Mouse (Mus musculus) megakaryocyte, embryonic 14.5 days (primary cell): Measurements from ENCODE around the gene Enox1. TPM values are rescaled to one million over a fixed set of nuclear protein-coding genes. Genes with fewer than 3 reads are reported as not detected.

Experiments
- H3K27me3 ChIP-seq: replicated peaks from 2 replicates; pipeline ENCODE3; 2012; ENCODE audit warnings: inconsistent platforms
- H3K36me3 ChIP-seq: replicated peaks from 2 replicates; pipeline ENCODE3; 2012; ENCODE audit warnings: low read length, inconsistent platforms, mixed read lengths
- H3K4me1 ChIP-seq: 2 replicates; pipeline ENCODE4 v1.6.1; 2012; ENCODE audit warnings: inconsistent platforms
- H3K4me3 ChIP-seq: replicated peaks from 2 replicates; pipeline ENCODE3; 2012; ENCODE audit warnings: moderate library complexity, mild to moderate bottlenecking, inconsistent platforms
- H3K9me3 ChIP-seq: 2 replicates; pipeline ENCODE4 v1.6.1; 2012; ENCODE audit warnings: inconsistent platforms
- FLI1 ChIP-seq: IDR thresholded peaks from 2 replicates; pipeline ENCODE4 v1.6.1; 2012; ENCODE audit warnings: low read length, inconsistent platforms, mixed read lengths
- GATA1 ChIP-seq: IDR thresholded peaks from 3 replicates; pipeline ENCODE4 v1.6.1; 2012; ENCODE audit warnings: mixed read lengths, low read length, inconsistent platforms, borderline replicate concordance
- polyA plus RNA-seq: library from polyadenylated mRNA; stranded (reverse); fragments of >175 nt; gene quantifications from 2 replicates; pipeline ENCODE4 v1.2.3, GENCODE M21; 2012; ENCODE audit warnings: low replicate concordance; ENCODE audit not compliant: insufficient read depth

Gene Enox1
- polyA plus RNA-seq, 1 experiment = 0.13 TPM

GRCm38 (mm10) chr14:77409271-77409940 lies 252.8 kb downstream of the Enox1 start:
- H3K9me3 ChIP-seq = no peaks in the 10 kb centered on the region
- peaks cover 12% of the 10 kb centered on the region for H3K4me1 ChIP-seq
- TF ChIP-seq FLI1 = no peak
- peaks cover 12% of the 10 kb centered on the region for H3K27me3 ChIP-seq
- peak overlapping the region; percentile 24 for H3K4me3 ChIP-seq
- H3K36me3 ChIP-seq = no peaks in the 10 kb centered on the region

DNA sequence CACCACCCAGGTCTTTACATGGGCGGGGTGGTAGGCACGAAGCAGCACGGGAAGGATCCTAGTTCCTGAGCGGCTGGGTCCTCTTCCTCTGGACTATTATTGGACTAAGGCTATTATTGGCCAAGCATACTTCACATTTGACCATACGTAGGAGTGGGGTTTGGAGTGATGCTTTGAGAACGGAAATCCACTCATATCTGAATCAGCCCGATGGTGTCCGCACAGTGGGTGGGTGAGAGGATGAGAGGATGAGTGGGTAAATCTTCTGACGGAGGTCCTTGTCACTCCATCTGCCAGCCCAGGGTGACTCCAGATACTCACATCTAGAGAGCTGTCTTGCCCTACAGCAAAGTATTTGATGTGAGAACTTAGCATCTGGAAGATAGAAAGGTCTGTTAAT lies 253.8 kb downstream of the Enox1 start:
- no peaks in the 10 kb centered on the region for H3K36me3 ChIP-seq
- no peak for TF ChIP-seq FLI1
- TF ChIP-seq GATA1 = no peak
- H3K4me3 ChIP-seq = no peak overlapping the region
- H3K27me3 ChIP-seq = peaks cover 15% of the 10 kb centered on the region
- H3K4me1 ChIP-seq = peaks cover 8% of the 10 kb centered on the region
- no peaks in the 10 kb centered on the region for H3K9me3 ChIP-seq

DNA sequence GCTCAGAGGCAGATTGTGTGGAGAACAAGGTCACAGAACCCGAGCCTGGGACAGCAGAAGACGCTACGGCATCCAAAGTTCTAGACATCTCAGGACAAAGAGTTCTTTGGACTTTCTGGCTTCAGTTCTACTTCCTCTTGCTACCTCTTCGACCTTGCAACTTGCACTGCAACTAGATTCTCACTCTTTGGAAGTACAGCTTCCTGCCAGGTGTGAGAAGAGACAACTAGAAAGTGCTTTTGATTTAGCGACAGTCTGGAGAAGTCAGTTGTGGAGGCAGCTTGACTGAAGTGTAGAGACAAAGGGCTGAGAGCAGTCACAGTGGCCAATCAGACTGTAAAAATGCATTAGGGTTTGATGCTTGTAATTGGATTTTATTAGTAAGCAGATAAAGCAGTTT lies 256.5 kb downstream of the Enox1 start:
- H3K4me3 ChIP-seq = no peak overlapping the region
- no peaks in the 10 kb centered on the region for H3K9me3 ChIP-seq
- TF ChIP-seq GATA1 (no peak), FLI1 (no peak)
- H3K27me3 ChIP-seq = peaks cover 15% of the 10 kb centered on the region
- H3K36me3 ChIP-seq = no peaks in the 10 kb centered on the region
- H3K4me1 ChIP-seq = peaks cover 20% of the 10 kb centered on the region

DNA sequence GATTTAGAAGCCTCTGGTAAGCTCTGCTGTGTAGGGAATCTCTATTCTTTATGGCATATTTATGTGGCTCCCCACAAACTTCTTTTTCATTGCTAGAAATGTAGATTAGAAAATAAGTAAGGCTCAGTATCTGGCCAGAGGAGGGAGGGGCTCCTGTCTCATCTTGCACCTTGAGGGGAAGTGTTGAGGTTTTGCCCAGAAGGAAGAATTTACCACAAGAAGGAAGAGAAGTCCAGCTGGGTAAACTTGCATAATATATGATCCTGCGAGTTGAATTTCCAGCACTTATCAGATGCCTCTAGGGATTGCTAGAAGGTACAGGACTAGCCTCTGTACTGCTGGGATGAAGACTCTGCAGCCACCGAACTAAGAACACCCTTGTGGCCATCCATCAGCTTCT lies 259.8 kb downstream of the Enox1 start:
- peaks cover 15% of the 10 kb centered on the region for H3K4me1 ChIP-seq
- H3K36me3 ChIP-seq = no peaks in the 10 kb centered on the region
- no peaks in the 10 kb centered on the region for H3K9me3 ChIP-seq
- peaks cover 5% of the 10 kb centered on the region for H3K27me3 ChIP-seq
- H3K4me3 ChIP-seq = no peak overlapping the region
- TF ChIP-seq GATA1 (no peak), FLI1 (no peak)

GRCm38 (mm10) chr14:77421031-77421430 lies 264.5 kb downstream of the Enox1 start:
- Histone ChIP-seq H3K4me3 (no peak overlapping the region), H3K4me1 (peaks cover 18% of the 10 kb centered on the region), H3K27me3 (no peaks in the 10 kb centered on the region), H3K36me3 (no peaks in the 10 kb centered on the region), H3K9me3 (no peaks in the 10 kb centered on the region)
- TF ChIP-seq FLI1 (no peak), GATA1 (no peak)

DNA sequence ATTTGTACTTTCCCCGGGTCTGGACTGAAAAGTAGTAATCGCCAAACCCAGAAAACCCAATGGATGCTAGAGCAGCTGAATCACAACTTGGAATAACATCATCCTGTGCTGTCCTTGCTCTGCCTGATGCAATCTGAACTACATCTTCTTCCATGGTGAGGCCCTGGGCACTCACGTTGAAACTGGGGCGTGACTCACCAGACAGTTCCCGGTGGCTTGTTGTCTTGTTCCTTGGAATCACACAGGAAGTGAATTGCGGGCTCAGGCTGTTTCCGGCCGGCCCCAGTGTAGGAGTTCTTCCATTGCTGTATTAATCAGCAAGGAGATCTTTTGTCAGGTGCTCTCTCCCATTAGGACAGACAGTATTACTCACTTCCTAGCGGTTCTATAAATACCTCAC lies 266.6 kb downstream of the Enox1 start:
- Histone ChIP-seq H3K9me3 (no peaks in the 10 kb centered on the region), H3K4me3 (no peak overlapping the region), H3K27me3 (no peaks in the 10 kb centered on the region), H3K4me1 (peaks cover 9% of the 10 kb centered on the region), H3K36me3 (no peaks in the 10 kb centered on the region)
- TF ChIP-seq FLI1 = no peak

DNA sequence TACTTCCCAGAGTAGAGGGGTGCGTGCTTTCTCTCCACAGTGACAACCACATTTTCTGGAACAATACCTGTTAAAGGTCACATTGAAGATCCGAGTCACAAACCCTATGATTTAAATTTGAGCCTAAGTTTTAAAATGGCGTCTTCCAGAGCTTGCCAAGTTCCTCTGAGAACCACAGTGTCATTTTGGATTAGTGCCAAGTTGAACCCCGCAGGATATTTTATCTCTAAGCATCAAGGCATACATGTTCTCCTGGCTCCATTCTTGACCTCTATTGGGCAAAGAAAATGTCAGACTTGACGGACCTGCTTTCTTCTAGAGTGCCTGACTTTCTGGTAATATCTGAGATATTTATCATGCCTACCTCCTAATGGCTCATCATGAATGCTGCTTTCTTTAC lies 282.9 kb downstream of the Enox1 start:
- no peaks in the 10 kb centered on the region for H3K36me3 ChIP-seq
- H3K4me3 ChIP-seq = no peak overlapping the region
- TF ChIP-seq FLI1 (no peak), GATA1 (no peak)
- no peaks in the 10 kb centered on the region for H3K9me3 ChIP-seq
- no peaks in the 10 kb centered on the region for H3K27me3 ChIP-seq
- H3K4me1 ChIP-seq = peaks cover 3% of the 10 kb centered on the region; the same call in 1 of the 2 replicates

DNA sequence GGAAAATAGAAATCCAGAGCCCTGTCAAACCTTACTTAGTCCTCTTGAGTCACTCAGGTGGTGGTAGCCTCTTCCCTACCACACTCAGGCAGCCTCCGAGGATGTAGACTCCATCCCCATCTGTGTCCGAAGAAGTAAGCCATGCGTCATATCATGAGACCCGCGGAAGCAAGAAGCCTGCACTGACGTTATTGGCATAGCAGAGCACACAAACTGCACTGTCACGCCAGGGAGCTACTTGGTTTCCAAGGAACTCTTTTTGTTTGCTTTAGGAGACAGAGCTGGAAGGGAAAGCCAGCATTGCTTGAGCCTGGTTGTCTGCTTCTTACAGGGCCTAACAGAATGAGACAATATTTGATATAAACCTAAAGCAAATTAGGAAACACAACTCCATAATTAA lies 284.2 kb downstream of the Enox1 start:
- Histone ChIP-seq H3K4me1 (peaks cover 3% of the 10 kb centered on the region; the same call in 1 of the 2 replicates), H3K9me3 (0 out of 2 replicates have a peak, but pooled peaks cover 2% of the 10 kb centered on the region)

GRCm38 (mm10) chr14:77441541-77441940 lies 285.0 kb downstream of the Enox1 start:
- Histone ChIP-seq H3K27me3 (peaks cover 2% of the 10 kb centered on the region), H3K36me3 (no peaks in the 10 kb centered on the region), H3K4me3 (no peak overlapping the region), H3K4me1 (peaks cover 3% of the 10 kb centered on the region; the same call in 1 of the 2 replicates), H3K9me3 (0 out of 2 replicates have a peak, but pooled peaks cover 2% of the 10 kb centered on the region)
- TF ChIP-seq FLI1 (no peak), GATA1 (no peak)

More for the DNA sequence above, 284.2 kb downstream of the Enox1 start:
- H3K36me3 ChIP-seq = no peaks in the 10 kb centered on the region
- H3K4me3 ChIP-seq = no peak overlapping the region
- TF ChIP-seq GATA1 (no peak), FLI1 (no peak)
- peaks cover 2% of the 10 kb centered on the region for H3K27me3 ChIP-seq

- Histone ChIP-seq H3K36me3 (no peaks in the 10 kb centered on the region), H3K9me3 (peaks cover 7% of the 10 kb centered on the region; the same call in 1 of the 2 replicates), H3K27me3 (peaks cover 11% of the 10 kb centered on the region), H3K4me3 (no peak overlapping the region), H3K4me1 (peaks cover 12% of the 10 kb centered on the region; the same call in 1 of the 2 replicates)
- TF ChIP-seq FLI1 (no peak), GATA1 (no peak)
These were observed 291.4 kb downstream of the Enox1 start for GRCm38 (mm10) chr14:77448001-77448400.
